Mouse (Mus musculus) limb, embryonic 14.5 days (tissue): Measurements from ENCODE around the gene Tbck. TPM values are rescaled to one million over a fixed set of nuclear protein-coding genes. Genes with fewer than 3 reads are reported as not detected.

Experiments
- ATAC-seq: fragments of 200-750 bp; cut with Nextera tagmentation; 2 replicates; pipeline ENCODE4 v1.8.0; 2017; ENCODE audit warnings: low read depth, moderate number of reproducible peaks, moderate TSS enrichment; ENCODE audit not compliant: low FRiP score
- DNase-seq: peaks from one replicate; pipeline ENCODE4 v3.0.0-alpha.2; 2015; ENCODE audit warnings: low spot score
- H3K27ac ChIP-seq: fragments of 300-500 bp; sonication (generic); replicated peaks from 2 replicates; pipeline ENCODE4 v1.5.1; 2014; ENCODE audit warnings: low read depth, mild to moderate bottlenecking, low read length, moderate library complexity, mixed read lengths
- H3K27me3 ChIP-seq: fragments of 300-500 bp; sonication (generic); 2 replicates; pipeline ENCODE4 v1.6.1; 2014; ENCODE audit warnings: low read length, mixed read lengths; ENCODE audit not compliant: control insufficient read depth, insufficient read depth
- H3K36me3 ChIP-seq: fragments of 300-500 bp; sonication (generic); 2 replicates; pipeline ENCODE4 v1.6.1; 2014; ENCODE audit warnings: mild to moderate bottlenecking, low read length, moderate library complexity, mixed read lengths; ENCODE audit not compliant: control insufficient read depth, insufficient read depth
- H3K4me1 ChIP-seq: fragments of 300-500 bp; sonication (generic); 2 replicates; pipeline ENCODE4 v1.6.1; 2014; ENCODE audit warnings: antibody characterized with exemption, low read length, mixed read lengths; ENCODE audit not compliant: control insufficient read depth, insufficient read depth
- H3K4me2 ChIP-seq: fragments of 300-500 bp; sonication (generic); replicated peaks from 2 replicates; pipeline ENCODE4 v1.6.1; 2014; ENCODE audit warnings: low read depth, mild to moderate bottlenecking, low read length, moderate library complexity; ENCODE audit not compliant: severe bottlenecking
- H3K4me3 ChIP-seq: fragments of 300-500 bp; sonication (generic); replicated peaks from 2 replicates; pipeline ENCODE4 v1.5.1; 2014; ENCODE audit warnings: low read length
- H3K9ac ChIP-seq: fragments of 300-500 bp; sonication (generic); 2 replicates; pipeline ENCODE4 v1.6.1; 2014; ENCODE audit warnings: mild to moderate bottlenecking, low read depth, low read length, moderate library complexity; ENCODE audit not compliant: severe bottlenecking
- H3K9me3 ChIP-seq: fragments of 300-500 bp; sonication (generic); 2 replicates; pipeline ENCODE4 v1.6.1; 2016; ENCODE audit warnings: low read length; ENCODE audit not compliant: control insufficient read depth
- POLR2A ChIP-seq: fragments of 200-500 bp; IDR thresholded peaks from 2 replicates; pipeline ENCODE4 v1.8.0; 2012; ENCODE audit warnings: inconsistent platforms, mild to moderate bottlenecking, moderate library complexity, borderline replicate concordance; ENCODE audit not compliant: insufficient read depth, insufficient read length; ENCODE audit errors: extremely low read depth
- WGBS: fragments of 180-500 bp; shearing (Covaris S2); extraction: QIAGEN DNeasy Blood & Tissue Kit; methylation state at CpG from one replicate; pipeline ENCODE4 v1.1.7; 2014; 5-methylcytosine and 5-hydroxymethylcytosine counted together
- polyA plus RNA-seq, 2 experiments: library from polyadenylated mRNA; depleted of rRNA in 1 of 2; stranded (reverse) in 1 of 2; unstranded in 1 of 2; fragments of >200 nt; fragmentation: Nextera tagmentation in 1 of 2; extraction: Ambion mirVana in 1 of 2; gene quantifications; 2 replicates each; pipeline versions ENCODE4 v1.2.1 to v1.2.3; 2012 to 2014

The Tbck gene
- polyA plus RNA-seq, 2 experiments = 7.4 to 19.1 TPM

DNA sequence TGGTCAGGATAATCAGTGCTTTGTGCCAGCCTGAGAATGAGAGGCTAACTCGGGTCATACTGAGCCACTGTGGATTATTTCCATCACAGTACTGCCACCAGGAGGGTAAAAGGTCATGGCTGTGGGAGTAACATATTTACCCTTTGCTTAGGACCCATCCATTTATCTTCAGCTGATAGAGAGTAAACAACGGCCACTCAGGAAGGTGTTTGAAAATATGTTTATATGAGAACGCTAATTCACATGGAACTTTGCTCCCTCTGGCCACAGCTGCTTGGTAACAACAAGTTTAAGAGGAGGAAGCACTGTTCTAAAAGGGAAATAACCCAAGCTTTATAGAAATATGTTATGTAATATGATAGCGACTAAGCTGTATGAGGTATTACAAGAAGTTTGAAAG lies 68.8 kb downstream of the Tbck start:
- Histone ChIP-seq H3K9ac (no peak overlapping the region), H3K4me3 (no peak overlapping the region), H3K36me3 (peaks cover 15% of the 10 kb centered on the region), H3K4me1 (no peaks in the 10 kb centered on the region), H3K27ac (no peak overlapping the region), H3K9me3 (no peaks in the 10 kb centered on the region), H3K4me2 (no peak overlapping the region), H3K27me3 (no peaks in the 10 kb centered on the region)
- 75% methylated on average over 4 of the region's 4 CpGs for WGBS
- no peak for ATAC-seq
- no peak for DNase-seq
- no peak for TF ChIP-seq POLR2A

DNA sequence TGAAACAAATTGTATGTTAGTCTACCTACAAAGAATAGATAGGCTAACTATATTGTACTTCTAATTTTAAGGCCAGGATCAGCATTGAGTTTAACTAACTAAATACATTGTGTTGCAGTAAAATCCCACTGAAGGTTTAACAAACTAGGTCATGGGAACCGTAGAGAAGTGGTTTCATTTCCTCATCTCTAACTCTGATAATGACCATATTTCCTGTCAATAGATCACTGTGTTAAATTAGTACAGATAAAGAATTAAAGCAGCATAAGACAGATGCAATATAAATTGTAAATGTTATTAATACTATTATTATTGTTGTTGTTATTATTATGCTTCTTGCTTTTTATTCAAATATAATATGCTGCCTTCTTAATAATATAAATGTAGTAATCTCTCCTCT lies 72.3 kb downstream of the Tbck start:
- WGBS = 82% methylated on average over 1 of the region's 1 CpGs
- Histone ChIP-seq H3K4me3 (no peak overlapping the region), H3K9ac (no peak overlapping the region), H3K27me3 (no peaks in the 10 kb centered on the region), H3K36me3 (peaks cover 18% of the 10 kb centered on the region), H3K4me2 (no peak overlapping the region), H3K27ac (no peak overlapping the region), H3K4me1 (no peaks in the 10 kb centered on the region), H3K9me3 (no peaks in the 10 kb centered on the region)
- no peak for ATAC-seq
- no peak for DNase-seq
- TF ChIP-seq POLR2A = no peak

DNA sequence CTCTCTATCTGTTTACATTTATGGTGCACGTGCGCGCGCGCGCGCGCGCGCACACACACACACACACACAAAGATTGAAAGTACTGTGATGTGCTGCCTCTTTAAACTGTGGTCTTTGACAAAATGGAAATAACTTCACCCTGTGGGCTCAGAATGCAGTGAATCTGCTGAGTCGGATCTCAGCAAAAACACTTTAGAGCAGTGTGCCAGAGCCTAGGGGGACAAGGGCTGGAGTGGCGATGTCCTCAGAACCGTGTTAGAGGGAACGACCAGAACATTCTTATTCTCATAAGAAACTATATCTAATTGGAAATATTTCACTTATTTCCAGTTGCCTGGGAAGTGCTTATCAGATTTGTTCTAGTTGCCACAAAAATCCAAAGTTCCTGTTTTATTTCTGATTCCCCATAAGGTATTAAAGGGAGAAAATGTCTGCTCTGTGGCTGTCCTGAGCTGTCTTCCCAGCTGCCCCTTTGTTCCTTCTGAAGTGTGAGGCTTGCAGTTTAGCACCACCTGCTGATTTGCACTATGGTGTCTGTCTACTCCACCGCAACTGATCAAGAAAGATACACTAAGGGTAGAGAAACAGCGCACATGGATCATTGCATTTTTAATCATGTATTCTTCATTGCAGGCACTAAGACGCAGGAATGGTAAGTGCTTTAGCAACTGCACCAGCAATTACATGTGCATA lies 82.2 kb downstream of the Tbck start:
- Histone ChIP-seq H3K27me3 (no peaks in the 10 kb centered on the region), H3K9ac (no peak overlapping the region), H3K4me2 (no peak overlapping the region), H3K36me3 (peaks cover 16% of the 10 kb centered on the region), H3K4me1 (no peaks in the 10 kb centered on the region), H3K27ac (no peak overlapping the region), H3K4me3 (no peak overlapping the region), H3K9me3 (no peaks in the 10 kb centered on the region)
- no peak for TF ChIP-seq POLR2A
- ATAC-seq (no peak), DNase-seq (no peak)
- WGBS = 94% methylated on average over 17 of the region's 17 CpGs

DNA sequence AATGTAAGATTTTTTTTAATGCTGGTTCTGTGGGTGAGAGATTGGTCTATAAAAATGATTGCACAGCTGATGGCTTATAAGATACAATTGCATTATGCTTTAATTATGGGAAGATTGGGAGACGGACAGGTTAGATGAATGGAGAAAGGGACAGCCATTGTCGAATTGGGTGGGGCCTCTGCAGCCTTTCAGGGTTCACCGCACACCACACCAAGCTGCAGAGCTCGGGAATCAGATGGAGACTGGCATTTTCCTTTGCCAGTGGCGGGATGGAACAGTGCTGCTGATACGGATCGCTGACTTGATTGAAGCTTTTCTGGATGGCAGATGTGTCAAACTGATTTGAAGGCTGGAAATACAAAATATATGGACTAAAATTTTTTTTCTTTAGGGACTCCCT lies 88.1 kb downstream of the Tbck start:
- H3K4me3 ChIP-seq = no peak overlapping the region
- no peak for TF ChIP-seq POLR2A
- no peak overlapping the region for H3K9ac ChIP-seq
- WGBS = 93% methylated on average over 7 of the region's 7 CpGs
- H3K27ac ChIP-seq = no peak overlapping the region
- no peaks in the 10 kb centered on the region for H3K4me1 ChIP-seq
- H3K9me3 ChIP-seq = no peaks in the 10 kb centered on the region
- peaks cover 7% of the 10 kb centered on the region; the same call in 1 of the 2 replicates for H3K36me3 ChIP-seq
- H3K4me2 ChIP-seq = no peak overlapping the region
- H3K27me3 ChIP-seq = no peaks in the 10 kb centered on the region
- ATAC-seq (no peak), DNase-seq (no peak)

DNA sequence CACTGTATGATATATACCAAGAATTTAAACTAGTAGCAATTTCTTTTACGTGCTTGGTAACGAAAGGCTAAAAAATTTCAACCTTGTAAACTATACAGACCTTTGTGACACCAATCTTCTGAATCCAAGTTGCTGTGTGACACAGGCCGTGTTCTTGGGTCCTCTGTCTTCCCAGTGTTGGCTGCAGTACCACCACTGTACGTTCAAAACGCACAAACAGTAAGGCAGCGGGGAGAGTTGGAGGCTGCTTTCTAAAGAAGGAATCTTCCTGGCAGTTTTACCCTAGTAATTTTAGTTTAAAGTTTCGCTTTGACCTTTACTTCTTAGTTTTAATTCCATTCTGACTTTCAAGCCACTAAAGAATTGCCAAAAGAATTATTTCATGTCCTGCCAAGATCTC lies 92.7 kb downstream of the Tbck start:
- Histone ChIP-seq H3K4me2 (no peak overlapping the region), H3K27me3 (no peaks in the 10 kb centered on the region), H3K27ac (no peak overlapping the region), H3K9ac (no peak overlapping the region), H3K4me3 (no peak overlapping the region), H3K36me3 (peaks cover 7% of the 10 kb centered on the region; the same call in 1 of the 2 replicates), H3K9me3 (no peaks in the 10 kb centered on the region), H3K4me1 (no peaks in the 10 kb centered on the region)
- 87% methylated on average over 7 of the region's 7 CpGs for WGBS
- no peak for DNase-seq
- TF ChIP-seq POLR2A = no peak
- no peak for ATAC-seq
